Mouse (Mus musculus) adrenal gland, adult (tissue): ENCODE measurements around the gene Naa35.

Source experiments
- DNase-seq, 2 experiments: peaks; one replicate each; pipeline ENCODE4 v3.0.0; 2022 to 2023; ENCODE audit warnings: low spot score in 1 of 2; ENCODE audit not compliant: inconsistent age in 2 of 2

Naa35 gene

GRCm38 (mm10) chr13:59637800-59638199, 52.7 kb downstream of the Naa35 start:
- no peak for DNase-seq

- no peak for DNase-seq
These were observed 54.5 kb downstream of the Naa35 start for GRCm38 (mm10) chr13:59639368-59640177.

- no peak for DNase-seq
These were observed 55.0 kb downstream of the Naa35 start for GRCm38 (mm10) chr13:59640178-59640440.

- no peak for DNase-seq
These were observed 57.8 kb downstream of the Naa35 start for GRCm38 (mm10) chr13:59642818-59643217.

GRCm38 (mm10) chr13:59645491-59645890, 60.4 kb downstream of the Naa35 start:
- DNase-seq, result no peak

GRCm38 (mm10) chr13:59646674-59647244, 61.7 kb downstream of the Naa35 start:
- no peak for DNase-seq

- DNase-seq, result no peak
These were observed 62.4 kb downstream of the Naa35 start for GRCm38 (mm10) chr13:59647484-59647883.

GRCm38 (mm10) chr13:59648598-59648997, 63.5 kb downstream of the Naa35 start:
- DNase-seq, result no peak

GRCm38 (mm10) chr13:59649781-59650180, 64.7 kb downstream of the Naa35 start:
- no peak for DNase-seq

- DNase-seq, result no peak
These were observed 67.6 kb downstream of the Naa35 start for GRCm38 (mm10) chr13:59652651-59653050.

- DNase-seq, result no peak
These were observed 68.1 kb downstream of the Naa35 start for GRCm38 (mm10) chr13:59653136-59653535.

GRCm38 (mm10) chr13:59654465-59654864, 69.4 kb downstream of the Naa35 start:
- DNase-seq, result no peak

GRCm38 (mm10) chr13:59655718-59656315, 70.8 kb downstream of the Naa35 start:
- no peak for DNase-seq

GRCm38 (mm10) chr13:59656316-59656832, 71.3 kb downstream of the Naa35 start:
- DNase-seq, result no peak

- peak in 1 of 2 experiments; percentile 38 for DNase-seq
These were observed 71.9 kb downstream of the Naa35 start for GRCm38 (mm10) chr13:59656975-59657388.

GRCm38 (mm10) chr13:59657781-59658180, 72.7 kb downstream of the Naa35 start:
- DNase-seq, result no peak

- DNase-seq, result no peak
These were observed 75.3 kb downstream of the Naa35 start for GRCm38 (mm10) chr13:59660371-59660770.

GRCm38 (mm10) chr13:59661387-59661786, 76.3 kb downstream of the Naa35 start:
- no peak for DNase-seq

- DNase-seq, result no peak
These were observed 76.9 kb downstream of the Naa35 start for GRCm38 (mm10) chr13:59661966-59662365.

- DNase-seq, result no peak
These were observed 79.1 kb downstream of the Naa35 start for GRCm38 (mm10) chr13:59663939-59664712.

- DNase-seq, result no peak
These were observed 82.7 kb downstream of the Naa35 start for GRCm38 (mm10) chr13:59667763-59668162.
